Mouse (Mus musculus): ENCODE measurements around the gene Rfesd. TPM values are rescaled to one million over a fixed set of nuclear protein-coding genes. Genes with fewer than 3 reads are reported as not detected.
A peak's percentile ranks its signal among the peaks of the same experiment; 100 is the strongest.

The Rfesd gene
- 20.8 and 25.8 TPM in 2 replicates for polyA plus RNA-seq (2016; fragmentation: Nextera tagmentation; extraction: Ambion mirVana)

GRCm38 (mm10) chr13:76017974-76018843, at the start of gene Rfesd:
TSS of gene Rfesd (minus strand) at chr13:76018719.
- Histone ChIP-seq H3K9me3 (no peaks in the 10 kb centered on the region), H3K4me3 (peak within 1 kb of the TSS; percentile 84), H3K4me1 (replicated peaks) (peaks cover 9% of the 10 kb centered on the region), H3K27ac (peak within 1 kb of the TSS; percentile 96), H3K36me3 (no peaks in the 10 kb centered on the region), H3K27me3 (ENCODE audit: insufficient read depth, poor library complexity, severe bottlenecking) (no peaks in the 10 kb centered on the region)
- 2% methylated on average over 50 of the region's 50 CpGs for WGBS
- DNase-seq (ENCODE audit: low spot score), result peak; percentile 97

GRCm38 (mm10) chr13:76064363-76064945, 45.9 kb upstream of the Rfesd start:
- Histone ChIP-seq H3K36me3 (peaks cover 16% of the 10 kb centered on the region), H3K27ac (no peak overlapping the region), H3K4me1 (replicated peaks) (no peaks in the 10 kb centered on the region), H3K27me3 (ENCODE audit: insufficient read depth, poor library complexity, severe bottlenecking) (no peaks in the 10 kb centered on the region), H3K9me3 (no peaks in the 10 kb centered on the region), H3K4me3 (no peak overlapping the region)
- peak; percentile 18 for DNase-seq (ENCODE audit: low spot score)
- 79% methylated on average over 13 of the region's 13 CpGs for WGBS

- WGBS, result 88% methylated on average over 4 of the region's 4 CpGs
- no peaks in the 10 kb centered on the region for H3K27me3 ChIP-seq (ENCODE audit: insufficient read depth, poor library complexity, severe bottlenecking)
- H3K36me3 ChIP-seq, result peaks cover 16% of the 10 kb centered on the region
- no peak overlapping the region for H3K27ac ChIP-seq
- no peaks in the 10 kb centered on the region for H3K9me3 ChIP-seq
- H3K4me3 ChIP-seq, result no peak overlapping the region
- no peaks in the 10 kb centered on the region for H3K4me1 ChIP-seq (replicated peaks)
- no peak for DNase-seq (ENCODE audit: low spot score)
Observed at GRCm38 (mm10) chr13:76063548-76063947, 45.0 kb upstream of the Rfesd start.

GRCm38 (mm10) chr13:76062569-76062968, 44.0 kb upstream of the Rfesd start:
- Histone ChIP-seq H3K4me1 (replicated peaks) (no peaks in the 10 kb centered on the region), H3K9me3 (no peaks in the 10 kb centered on the region), H3K27ac (no peak overlapping the region), H3K27me3 (ENCODE audit: insufficient read depth, poor library complexity, severe bottlenecking) (peaks cover 9% of the 10 kb centered on the region), H3K4me3 (no peak overlapping the region), H3K36me3 (peaks cover 16% of the 10 kb centered on the region)
- 93% methylated on average over 3 of the region's 3 CpGs for WGBS
- no peak for DNase-seq (ENCODE audit: low spot score)

- H3K36me3 ChIP-seq, result peaks cover 16% of the 10 kb centered on the region
- H3K4me1 ChIP-seq (replicated peaks), result no peaks in the 10 kb centered on the region
- no peak for DNase-seq (ENCODE audit: low spot score)
- peaks cover 13% of the 10 kb centered on the region for H3K27me3 ChIP-seq (ENCODE audit: insufficient read depth, poor library complexity, severe bottlenecking)
- 90% methylated on average over 3 of the region's 3 CpGs for WGBS
- no peak overlapping the region for H3K4me3 ChIP-seq
- H3K27ac ChIP-seq, result no peak overlapping the region
- H3K9me3 ChIP-seq, result no peaks in the 10 kb centered on the region
Observed at GRCm38 (mm10) chr13:76062126-76062525, 43.6 kb upstream of the Rfesd start.

GRCm38 (mm10) chr13:76059591-76059990, 41.1 kb upstream of the Rfesd start:
- peaks cover 9% of the 10 kb centered on the region for H3K36me3 ChIP-seq
- peaks cover 18% of the 10 kb centered on the region for H3K4me1 ChIP-seq (replicated peaks)
- no peak overlapping the region for H3K4me3 ChIP-seq
- H3K27ac ChIP-seq, result no peak overlapping the region
- H3K27me3 ChIP-seq (ENCODE audit: insufficient read depth, poor library complexity, severe bottlenecking), result peaks cover 39% of the 10 kb centered on the region
- 88% methylated on average over 4 of the region's 4 CpGs for WGBS
- no peak for DNase-seq (ENCODE audit: low spot score)
- H3K9me3 ChIP-seq, result no peaks in the 10 kb centered on the region

- Histone ChIP-seq H3K4me1 (replicated peaks) (peaks cover 18% of the 10 kb centered on the region), H3K36me3 (peaks cover 3% of the 10 kb centered on the region), H3K27me3 (ENCODE audit: insufficient read depth, poor library complexity, severe bottlenecking) (peaks cover 60% of the 10 kb centered on the region), H3K27ac (no peak overlapping the region), H3K4me3 (no peak overlapping the region), H3K9me3 (no peaks in the 10 kb centered on the region)
- 74% methylated on average over 10 of the region's 10 CpGs for WGBS
- DNase-seq (ENCODE audit: low spot score), result no peak
Observed at GRCm38 (mm10) chr13:76057267-76058069, 38.9 kb upstream of the Rfesd start.

- no peaks in the 10 kb centered on the region for H3K9me3 ChIP-seq
- peaks cover 62% of the 10 kb centered on the region for H3K27me3 ChIP-seq (ENCODE audit: insufficient read depth, poor library complexity, severe bottlenecking)
- H3K36me3 ChIP-seq, result no peaks in the 10 kb centered on the region
- peak within 1 kb of the TSS; percentile 63 for H3K4me3 ChIP-seq
- no peak for DNase-seq (ENCODE audit: low spot score)
- H3K4me1 ChIP-seq (replicated peaks), result peaks cover 18% of the 10 kb centered on the region
- peak within 1 kb of the TSS; percentile 76 for H3K27ac ChIP-seq
- 16% methylated on average over 10 of the region's 10 CpGs for WGBS
Observed at GRCm38 (mm10) chr13:76056896-76057266, 38.4 kb upstream of the Rfesd start, which contains the start of gene Gpr150. TSS of gene Gpr150 (minus strand) at chr13:76056996.

- Histone ChIP-seq H3K36me3 (no peaks in the 10 kb centered on the region), H3K4me1 (replicated peaks) (peaks cover 18% of the 10 kb centered on the region), H3K4me3 (peak overlapping the region; percentile 63), H3K9me3 (no peaks in the 10 kb centered on the region), H3K27ac (peak overlapping the region; percentile 76), H3K27me3 (ENCODE audit: insufficient read depth, poor library complexity, severe bottlenecking) (peaks cover 62% of the 10 kb centered on the region)
- WGBS, result under 1% methylated on average over 34 of the region's 34 CpGs
- DNase-seq (ENCODE audit: low spot score), result peak; percentile 84
Observed at GRCm38 (mm10) chr13:76056261-76056724, 37.8 kb upstream of the Rfesd start.

- Histone ChIP-seq H3K4me1 (replicated peaks) (peaks cover 18% of the 10 kb centered on the region), H3K36me3 (no peaks in the 10 kb centered on the region), H3K9me3 (no peaks in the 10 kb centered on the region), H3K27me3 (ENCODE audit: insufficient read depth, poor library complexity, severe bottlenecking) (peaks cover 62% of the 10 kb centered on the region), H3K4me3 (peak overlapping the region; percentile 63), H3K27ac (peak overlapping the region; percentile 76)
- WGBS, result under 1% methylated on average over 59 of the region's 59 CpGs
- DNase-seq (ENCODE audit: low spot score), result peak; percentile 61
Observed at GRCm38 (mm10) chr13:76055391-76056232, 37.1 kb upstream of the Rfesd start.

GRCm38 (mm10) chr13:76044971-76045370, 26.5 kb upstream of the Rfesd start:
- H3K27me3 ChIP-seq (ENCODE audit: insufficient read depth, poor library complexity, severe bottlenecking), result no peaks in the 10 kb centered on the region
- DNase-seq (ENCODE audit: low spot score), result no peak
- no peaks in the 10 kb centered on the region for H3K9me3 ChIP-seq
- H3K4me3 ChIP-seq, result no peak overlapping the region
- H3K36me3 ChIP-seq, result no peaks in the 10 kb centered on the region
- H3K27ac ChIP-seq, result no peak overlapping the region
- H3K4me1 ChIP-seq (replicated peaks), result no peaks in the 10 kb centered on the region

GRCm38 (mm10) chr13:76042455-76042854, 23.9 kb upstream of the Rfesd start:
- DNase-seq (ENCODE audit: low spot score), result no peak
- no peaks in the 10 kb centered on the region for H3K27me3 ChIP-seq (ENCODE audit: insufficient read depth, poor library complexity, severe bottlenecking)
- no peaks in the 10 kb centered on the region for H3K4me1 ChIP-seq (replicated peaks)
- H3K4me3 ChIP-seq, result no peak overlapping the region
- 63% methylated on average over 1 of the region's 1 CpGs for WGBS
- H3K27ac ChIP-seq, result no peak overlapping the region
- 0 out of 2 replicates have a peak, but pooled peaks cover 1% of the 10 kb centered on the region for H3K9me3 ChIP-seq
- H3K36me3 ChIP-seq, result no peaks in the 10 kb centered on the region
